Mouse (Mus musculus): ENCODE results near the gene Eno1. TPM values are rescaled to one million over a fixed set of nuclear protein-coding genes. Genes with fewer than 3 reads are reported as not detected.

Eno1 gene
- total RNA-seq (2021), result 100 to 1,000 TPM; 416 to 459 TPM

- DNase-seq (ENCODE audit: low spot score in 2 of 2), result peak; percentile 93
Measured at GRCm38 (mm10) chr4:150236521-150237481, at the start of gene Eno1. TSS of gene Eno1 (plus strand) at chr4:150236721.

GRCm38 (mm10) chr4:150188236-150188635 is 48.3 kb upstream of the Eno1 start:
- intact Hi-C loops (cut with DNase I), result no loop called here
- DNase-seq (ENCODE audit: low spot score in 2 of 2), result no peak

More at GRCm38 (mm10) chr4:150236521-150237481, at the start of gene Eno1:
- intact Hi-C loops (cut with DNase I), result no loop called here

GRCm38 (mm10) chr4:150192199-150192598 is 44.3 kb upstream of the Eno1 start:
- intact Hi-C loops (cut with DNase I), result no loop called here
- DNase-seq (ENCODE audit: low spot score in 2 of 2), result no peak

- intact Hi-C loops (cut with DNase I), result no loop called here
- no peak for DNase-seq (ENCODE audit: low spot score in 2 of 2)
Measured at GRCm38 (mm10) chr4:150193915-150194314, 42.6 kb upstream of the Eno1 start.

GRCm38 (mm10) chr4:150198268-150198667 is 38.3 kb upstream of the Eno1 start:
- no peak for DNase-seq (ENCODE audit: low spot score in 2 of 2)
- intact Hi-C loops (cut with DNase I), result no loop called here

GRCm38 (mm10) chr4:150201232-150201631 is 35.3 kb upstream of the Eno1 start, which contains the start of gene Car6:
TSS of gene Car6 (minus strand) at chr4:150201332.
- no peak for DNase-seq (ENCODE audit: low spot score in 2 of 2)
- intact Hi-C loops (cut with DNase I), result no loop called here

GRCm38 (mm10) chr4:150202702-150203101 is 33.8 kb upstream of the Eno1 start:
- DNase-seq (ENCODE audit: low spot score in 2 of 2), result no peak
- intact Hi-C loops (cut with DNase I), result no loop called here

- intact Hi-C loops (cut with DNase I), result no loop called here
Measured at GRCm38 (mm10) chr4:150204877-150205276, 31.6 kb upstream of the Eno1 start.

GRCm38 (mm10) chr4:150209751-150210150 is 26.8 kb upstream of the Eno1 start:
- intact Hi-C loops (cut with DNase I), result loop anchor here (10.0 kb wide), 1 partner anchor 175 kb away; no protein-coding TSS in a partner anchor
- no peak for DNase-seq (ENCODE audit: low spot score in 2 of 2)

More at GRCm38 (mm10) chr4:150204877-150205276, 31.6 kb upstream of the Eno1 start:
- DNase-seq (ENCODE audit: low spot score in 2 of 2), result no peak

- DNase-seq (ENCODE audit: low spot score in 2 of 2), result no peak
- intact Hi-C loops (cut with DNase I), result loop anchor here (10.0 kb wide), 1 partner anchor 176 kb away; no protein-coding TSS in a partner anchor
Measured at GRCm38 (mm10) chr4:150210306-150210705, 26.2 kb upstream of the Eno1 start.

GRCm38 (mm10) chr4:150211930-150212552 is 24.5 kb upstream of the Eno1 start:
- DNase-seq (ENCODE audit: low spot score in 2 of 2), result no peak
- intact Hi-C loops (cut with DNase I), result loop anchor here (10.0 kb wide), 1 partner anchor 177 kb away; no protein-coding TSS in a partner anchor

GRCm38 (mm10) chr4:150212553-150212971 is 24.0 kb upstream of the Eno1 start:
- intact Hi-C loops (cut with DNase I), result loop anchor here (10.0 kb wide), 1 partner anchor 178 kb away; no protein-coding TSS in a partner anchor
- DNase-seq (ENCODE audit: low spot score in 2 of 2), result no peak

GRCm38 (mm10) chr4:150213910-150214309 is 22.6 kb upstream of the Eno1 start:
- intact Hi-C loops (cut with DNase I), result loop anchor here (10.0 kb wide), 1 partner anchor 179 kb away; no protein-coding TSS in a partner anchor
- no peak for DNase-seq (ENCODE audit: low spot score in 2 of 2)

GRCm38 (mm10) chr4:150216423-150216822 is 20.1 kb upstream of the Eno1 start:
- intact Hi-C loops (cut with DNase I), result loop anchor here (5.0 to 10.0 kb wide), 2 partner anchors 79 to 182 kb away; no protein-coding TSS in a partner anchor
- no peak for DNase-seq (ENCODE audit: low spot score in 2 of 2)

- intact Hi-C loops (cut with DNase I), result loop anchor here (5.0 to 10.0 kb wide), 2 partner anchors 80 to 182 kb away; no protein-coding TSS in a partner anchor
- DNase-seq (ENCODE audit: low spot score in 2 of 2), result no peak
Measured at GRCm38 (mm10) chr4:150217042-150217554, 19.4 kb upstream of the Eno1 start.

GRCm38 (mm10) chr4:150217935-150218334 is 18.6 kb upstream of the Eno1 start:
- intact Hi-C loops (cut with DNase I), result loop anchor here (2.0 to 10.0 kb wide), 3 partner anchors 41 to 183 kb away; no protein-coding TSS in a partner anchor
- DNase-seq (ENCODE audit: low spot score in 2 of 2), result no peak

- DNase-seq (ENCODE audit: low spot score in 2 of 2), result no peak
- intact Hi-C loops (cut with DNase I), result loop anchor here (2.0 to 10.0 kb wide), 3 partner anchors 43 to 185 kb away; no protein-coding TSS in a partner anchor
Measured at GRCm38 (mm10) chr4:150219501-150220292, 16.8 kb upstream of the Eno1 start.

GRCm38 (mm10) chr4:150220584-150220983 is 15.9 kb upstream of the Eno1 start:
- intact Hi-C loops (cut with DNase I), result no loop called here
- DNase-seq (ENCODE audit: low spot score in 2 of 2), result no peak

All from left cerebral cortex, postnatal 36 days (tissue).